Mouse (Mus musculus): ENCODE measurements around the gene S1pr1. TPM values are rescaled to one million over a fixed set of nuclear protein-coding genes. Genes with fewer than 3 reads are reported as not detected.

Gene S1pr1
- total RNA-seq (2021): 10 to 100 TPM; 16.8 to 25.6 TPM
- long read RNA-seq, experiment 1, transcript S1pr1-201 (2 exons, 3,046 nt): major isoform, 10 of 12 reads
- long read RNA-seq, experiment 1, partial matches to known transcripts: 0 of 12 reads
- long read RNA-seq, experiment 1, other reads (novel, unspliced or antisense): 2 of 12 reads
- long read RNA-seq, experiment 2, transcript S1pr1-201 (2 exons, 3,046 nt): major isoform, 14 of 22 reads
- long read RNA-seq, experiment 2, partial matches to known transcripts: 8 of 22 reads
- long read RNA-seq, experiment 2, other reads (novel, unspliced or antisense): 0 of 22 reads

GRCm38 (mm10) chr3:115714671-115715651, at the start of gene S1pr1:
Gene S1pr1 (minus strand): TSS chr3:115715072.
- peak; percentile 49 to 66 for DNase-seq (ENCODE audit: low spot score in 2 of 2)

DNA sequence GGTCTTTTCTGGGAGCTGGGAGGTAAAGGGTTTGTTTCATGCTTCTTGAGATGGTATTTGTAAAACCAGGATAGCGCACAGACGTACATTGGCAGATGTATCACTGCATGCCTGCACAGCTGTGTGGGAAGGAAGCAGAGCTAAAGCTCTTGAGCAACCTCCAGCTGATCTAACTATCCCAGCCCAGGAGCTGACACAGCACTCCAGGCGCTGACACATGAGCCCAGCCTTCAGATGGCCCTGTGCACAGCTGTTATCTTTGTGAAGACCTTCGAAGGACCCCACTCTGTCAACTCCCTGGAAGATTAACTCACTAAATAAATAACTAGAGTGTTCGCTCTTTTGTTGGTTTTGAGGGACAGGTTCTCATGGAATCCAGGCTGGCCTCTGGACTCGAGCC, 48.4 kb upstream of the S1pr1 start:
- DNase-seq (ENCODE audit: low spot score in 2 of 2): peak in 1 of 2 experiments; percentile 6

DNA sequence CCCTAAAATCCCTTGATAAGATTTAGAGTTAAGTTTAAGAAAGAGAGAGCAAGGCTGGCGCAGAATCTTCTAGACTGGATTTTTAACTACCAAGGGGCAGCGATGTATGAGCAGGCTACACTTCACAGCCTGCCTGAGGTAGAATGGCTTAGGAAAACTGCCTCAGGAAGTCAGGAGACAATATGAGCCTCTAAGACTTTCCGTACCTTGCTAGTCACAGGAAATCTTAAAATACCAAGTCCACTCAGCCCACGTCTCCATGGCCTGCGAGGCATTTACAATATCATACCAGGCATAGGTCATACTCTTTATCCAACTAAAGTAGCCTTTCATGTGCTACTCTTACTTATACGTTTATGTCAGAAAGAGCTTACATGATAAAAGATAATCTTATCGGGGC, 48.0 kb upstream of the S1pr1 start:
- no peak for DNase-seq (ENCODE audit: low spot score in 2 of 2)

DNA sequence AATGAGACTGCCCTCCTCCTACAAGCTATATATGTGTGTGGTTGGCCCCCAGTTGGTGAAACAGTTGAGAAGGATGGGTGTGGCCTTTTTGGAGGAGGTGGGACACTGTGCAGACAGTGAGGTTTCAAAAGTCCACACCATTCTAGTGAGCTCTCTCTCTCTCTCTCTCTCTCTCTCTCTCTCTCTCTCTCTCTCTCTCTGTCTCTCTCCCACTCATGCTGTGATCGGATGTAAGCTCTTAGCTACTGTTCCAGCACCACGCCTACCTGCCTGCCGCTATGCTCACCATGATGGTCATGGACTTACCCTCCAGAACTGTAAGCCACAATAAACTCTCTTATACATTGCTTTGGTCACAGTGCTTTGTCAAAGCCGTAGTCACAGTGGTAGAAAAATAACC, 44.8 kb upstream of the S1pr1 start:
- DNase-seq (ENCODE audit: low spot score in 2 of 2): no peak

- DNase-seq (ENCODE audit: low spot score in 2 of 2): peak in 1 of 2 experiments; percentile 10
These were observed 43.6 kb upstream of the S1pr1 start for GRCm38 (mm10) chr3:115758455-115758912.

DNA sequence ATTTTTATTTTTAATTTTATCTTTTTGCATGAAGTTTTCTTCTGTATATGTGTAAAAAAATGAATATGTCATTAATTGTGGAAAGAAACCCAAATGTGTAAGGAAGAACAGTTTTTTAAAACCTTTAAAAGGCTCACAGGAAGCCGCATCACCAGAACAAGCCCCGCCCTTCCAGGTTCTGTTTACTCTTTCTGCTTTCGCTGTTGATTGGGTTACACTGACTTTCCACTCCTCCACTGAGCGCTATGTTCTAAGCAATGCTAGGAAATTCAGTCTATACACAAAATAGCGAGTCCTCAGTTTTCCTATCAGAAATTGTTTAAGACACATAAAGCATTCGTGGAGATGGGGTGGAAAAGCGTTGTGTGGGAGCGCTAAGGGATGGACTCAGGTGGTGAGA, 39.6 kb upstream of the S1pr1 start:
- no peak for DNase-seq (ENCODE audit: low spot score in 2 of 2)

DNA sequence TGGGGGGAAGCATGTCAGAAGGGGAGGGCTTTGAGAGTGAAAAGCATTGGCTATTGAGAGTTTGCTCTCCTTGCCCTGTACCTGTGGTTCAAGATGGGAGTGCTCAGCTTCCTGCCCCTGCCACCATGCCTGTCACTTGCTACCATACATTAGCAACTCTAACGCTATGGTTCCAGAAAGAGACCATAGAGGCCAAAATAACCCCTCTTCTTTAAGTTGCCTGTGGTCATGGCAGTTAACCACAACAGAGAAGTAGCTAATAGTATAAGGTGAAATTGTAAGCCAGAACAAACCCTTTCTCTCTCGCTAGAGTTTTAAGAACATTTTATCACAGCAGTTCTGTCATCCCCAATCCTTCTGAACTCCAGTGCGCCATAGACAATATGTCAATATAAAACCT, 35.5 kb upstream of the S1pr1 start:
- no peak for DNase-seq (ENCODE audit: low spot score in 2 of 2)

DNA sequence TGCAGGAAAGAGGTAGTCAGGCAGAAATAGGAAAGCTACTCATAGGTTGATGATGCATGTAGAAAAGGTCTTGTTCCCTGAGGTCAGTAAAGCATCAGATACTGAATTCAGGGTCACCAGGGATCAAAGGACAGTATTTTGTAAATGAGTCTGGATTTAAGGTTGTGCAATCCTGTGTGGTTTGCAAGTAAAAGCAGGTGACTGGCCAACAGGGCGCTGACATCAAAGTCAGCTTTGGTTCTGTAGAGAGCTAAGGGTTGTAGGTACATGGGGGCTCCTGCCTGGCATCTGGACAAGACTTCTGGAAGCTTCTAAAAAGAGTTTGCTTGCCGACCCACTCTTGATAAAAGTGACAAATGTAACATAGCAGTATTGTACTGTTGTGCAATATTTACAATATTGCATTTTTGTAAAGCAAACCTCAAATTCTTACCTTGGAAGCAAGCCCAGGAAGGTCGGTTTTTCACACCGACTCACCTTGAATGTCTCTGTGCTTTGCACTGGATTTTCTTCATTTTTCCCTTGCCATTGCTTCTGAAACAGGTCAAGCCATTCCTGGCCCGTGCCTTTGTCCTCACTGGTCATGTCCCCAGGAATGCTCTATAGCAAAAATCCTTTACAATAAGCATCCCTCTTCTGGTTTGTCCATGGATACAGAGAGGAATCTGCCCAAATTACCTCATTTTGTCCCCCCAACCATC, 33.6 kb upstream of the S1pr1 start:
- DNase-seq (ENCODE audit: low spot score in 2 of 2): no peak

- DNase-seq (ENCODE audit: low spot score in 2 of 2): no peak
These were observed 31.6 kb upstream of the S1pr1 start for GRCm38 (mm10) chr3:115746511-115746910.

GRCm38 (mm10) chr3:115745088-115745487, 30.2 kb upstream of the S1pr1 start:
- DNase-seq (ENCODE audit: low spot score in 2 of 2): no peak

DNA sequence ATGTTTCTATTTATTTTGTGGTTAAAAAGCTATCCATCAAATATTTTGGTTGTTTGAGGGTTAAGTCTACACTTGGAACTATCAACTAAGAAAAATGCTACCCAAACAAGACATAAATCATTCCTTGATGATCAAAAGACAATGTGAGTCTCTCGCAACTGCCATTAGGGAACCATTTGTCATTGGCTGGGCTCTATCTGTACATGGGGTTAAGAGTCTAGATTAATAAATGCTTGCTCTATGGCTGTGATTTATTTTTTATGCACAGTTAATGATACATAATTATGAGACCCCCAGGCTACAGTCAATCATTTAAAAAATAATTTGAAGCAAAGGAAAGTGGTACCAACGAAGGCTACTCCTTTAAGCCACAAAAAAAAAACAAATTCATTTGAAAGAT, 23.7 kb upstream of the S1pr1 start:
- no peak for DNase-seq (ENCODE audit: low spot score in 2 of 2)

DNA sequence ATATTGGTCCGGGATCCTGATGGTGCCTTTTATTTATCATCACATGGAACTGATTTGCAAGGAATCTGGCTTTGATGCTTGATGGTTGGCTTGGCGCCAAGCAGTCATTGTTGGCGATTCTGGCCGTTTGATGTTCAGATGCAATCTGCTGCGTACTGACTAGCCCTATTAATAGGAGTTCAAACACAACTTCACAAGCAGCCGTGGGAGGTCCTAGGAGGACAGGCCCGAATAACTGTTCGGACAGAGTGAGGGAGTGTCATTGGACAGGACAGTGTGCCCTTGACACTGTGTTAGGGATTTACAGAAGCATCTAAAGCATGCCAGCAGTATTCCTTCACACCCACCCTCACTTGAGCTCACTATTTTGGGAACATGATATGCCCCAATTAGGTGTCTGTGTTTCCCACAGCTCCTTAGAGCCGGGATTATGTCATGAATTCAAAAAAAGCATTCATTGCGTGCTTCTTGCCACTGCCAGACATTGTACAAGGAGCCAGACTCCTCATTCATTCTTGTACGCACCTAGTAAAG, 23.0 kb upstream of the S1pr1 start:
- no peak for DNase-seq (ENCODE audit: low spot score in 2 of 2)

- no peak for DNase-seq (ENCODE audit: low spot score in 2 of 2)
These were observed 20.7 kb upstream of the S1pr1 start for GRCm38 (mm10) chr3:115735540-115735939.

GRCm38 (mm10) chr3:115734841-115735240, 20.0 kb upstream of the S1pr1 start:
- no peak for DNase-seq (ENCODE audit: low spot score in 2 of 2)

GRCm38 (mm10) chr3:115730336-115730735, 15.5 kb upstream of the S1pr1 start:
- DNase-seq (ENCODE audit: low spot score in 2 of 2): no peak

- DNase-seq (ENCODE audit: low spot score in 2 of 2): no peak
These were observed 14.3 kb upstream of the S1pr1 start for GRCm38 (mm10) chr3:115729187-115729586.

DNA sequence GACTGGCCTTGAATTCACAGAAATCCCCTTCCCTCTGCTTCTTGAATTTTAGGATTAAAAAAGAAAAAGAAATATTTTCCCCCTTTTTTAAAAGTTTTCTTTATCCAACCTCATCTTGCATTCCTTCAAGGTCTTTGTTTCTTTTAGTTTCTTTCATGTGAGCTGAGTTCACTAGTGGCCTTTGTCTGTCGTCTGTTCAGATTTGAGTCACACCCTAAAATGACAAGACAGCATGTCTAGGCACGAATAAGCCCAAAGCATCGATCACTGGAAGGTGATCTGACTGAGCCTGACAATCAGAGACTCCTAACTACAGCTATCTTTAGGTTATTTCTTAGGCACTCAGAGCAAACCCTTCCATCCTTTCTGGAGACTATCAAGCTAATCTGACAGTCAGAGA, 13.3 kb upstream of the S1pr1 start:
- no peak for DNase-seq (ENCODE audit: low spot score in 2 of 2)

- no peak for DNase-seq (ENCODE audit: low spot score in 2 of 2)
These were observed 4.0 kb upstream of the S1pr1 start for GRCm38 (mm10) chr3:115718886-115719285.

GRCm38 (mm10) chr3:115715900-115716515, 1.1 kb upstream of the S1pr1 start:
- no peak for DNase-seq (ENCODE audit: low spot score in 2 of 2)

- DNase-seq (ENCODE audit: low spot score in 2 of 2): no peak
These were observed 830 bp downstream of the S1pr1 start for GRCm38 (mm10) chr3:115714049-115714435.
